Mouse (Mus musculus): ENCODE results near the gene Gm5485. TPM values are rescaled to one million over a fixed set of nuclear protein-coding genes. Genes with fewer than 3 reads are reported as not detected.

The Gm5485 gene
- polyA plus RNA-seq (2014; fragmentation: Nextera tagmentation; extraction: Ambion mirVana): not detected in 2 replicates

- ATAC-seq (replicated peaks; ENCODE audit: insufficient number of reproducible peaks, low FRiP score, low TSS enrichment): no peak
- WGBS (ENCODE audit: insufficient replicate concordance): 82% methylated on average over 1 of the region's 1 CpGs
- Histone ChIP-seq H3K36me3 (ENCODE audit: control insufficient read depth, insufficient read depth, low read length) (no peaks in the 10 kb centered on the region), H3K9me3 (replicated peaks; ENCODE audit: control insufficient read depth, low read length) (no peaks in the 10 kb centered on the region), H3K27me3 (ENCODE audit: control insufficient read depth, insufficient read depth, low read length) (no peaks in the 10 kb centered on the region), H3K4me1 (ENCODE audit: control insufficient read depth, insufficient read depth, low read length) (no peaks in the 10 kb centered on the region), H3K9ac (ENCODE audit: low read depth, low read length) (no peak within 1 kb of the TSS), H3K4me2 (no peak within 1 kb of the TSS), H3K4me3 (ENCODE audit: low read depth, low read length) (no peak within 1 kb of the TSS), H3K27ac (ENCODE audit: low read depth, low read length) (no peak within 1 kb of the TSS)
These were observed at the start of gene Gm5485 for GRCm38 (mm10) chr16:48412246-48412645. Gene Gm5485, minus strand, starts transcription at chr16:48412416.

GRCm38 (mm10) chr16:48453264-48453663 is 41.0 kb upstream of the Gm5485 start:
- Histone ChIP-seq H3K4me3 (ENCODE audit: low read depth, low read length) (no peak overlapping the region), H3K4me1 (ENCODE audit: control insufficient read depth, insufficient read depth, low read length) (no peaks in the 10 kb centered on the region), H3K9ac (ENCODE audit: low read depth, low read length) (no peak overlapping the region), H3K27me3 (ENCODE audit: control insufficient read depth, insufficient read depth, low read length) (no peaks in the 10 kb centered on the region), H3K27ac (ENCODE audit: low read depth, low read length) (no peak overlapping the region), H3K36me3 (ENCODE audit: control insufficient read depth, insufficient read depth, low read length) (no peaks in the 10 kb centered on the region), H3K9me3 (replicated peaks; ENCODE audit: control insufficient read depth, low read length) (no peaks in the 10 kb centered on the region), H3K4me2 (no peak overlapping the region)
- WGBS (ENCODE audit: insufficient replicate concordance): 56% methylated on average over 3 of the region's 3 CpGs
- ATAC-seq (replicated peaks; ENCODE audit: insufficient number of reproducible peaks, low FRiP score, low TSS enrichment): no peak

GRCm38 (mm10) chr16:48446161-48446925 is 34.1 kb upstream of the Gm5485 start:
- Histone ChIP-seq H3K9ac (ENCODE audit: low read depth, low read length) (no peak overlapping the region), H3K4me3 (ENCODE audit: low read depth, low read length) (no peak overlapping the region), H3K9me3 (replicated peaks; ENCODE audit: control insufficient read depth, low read length) (no peaks in the 10 kb centered on the region), H3K27me3 (ENCODE audit: control insufficient read depth, insufficient read depth, low read length) (no peaks in the 10 kb centered on the region), H3K27ac (ENCODE audit: low read depth, low read length) (no peak overlapping the region), H3K36me3 (ENCODE audit: control insufficient read depth, insufficient read depth, low read length) (no peaks in the 10 kb centered on the region), H3K4me2 (no peak overlapping the region), H3K4me1 (ENCODE audit: control insufficient read depth, insufficient read depth, low read length) (no peaks in the 10 kb centered on the region)
- WGBS (ENCODE audit: insufficient replicate concordance): 64% methylated on average over 8 of the region's 8 CpGs
- ATAC-seq (replicated peaks; ENCODE audit: insufficient number of reproducible peaks, low FRiP score, low TSS enrichment): no peak

DNA sequence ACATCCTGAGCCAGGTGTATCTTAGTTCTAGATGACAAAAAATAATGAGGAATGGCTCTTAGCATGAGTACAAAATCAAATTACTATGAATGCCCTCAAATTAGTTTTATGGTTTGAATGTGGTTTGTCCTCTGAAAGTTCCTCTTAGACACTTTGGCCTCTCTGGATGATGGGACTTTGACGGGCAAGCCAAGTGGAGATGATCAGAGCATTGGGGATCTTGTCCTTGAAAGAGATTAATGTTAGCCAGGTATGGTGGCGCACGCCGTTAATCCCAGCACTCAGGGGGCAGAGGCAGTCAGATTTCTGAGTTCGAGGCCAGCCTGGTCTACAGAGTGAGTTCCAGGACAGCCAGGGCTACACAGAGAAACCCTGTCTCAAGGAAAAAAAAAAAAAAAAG is 32.4 kb upstream of the Gm5485 start:
- no peaks in the 10 kb centered on the region for H3K4me1 ChIP-seq (ENCODE audit: control insufficient read depth, insufficient read depth, low read length)
- no peak overlapping the region for H3K4me2 ChIP-seq
- no peaks in the 10 kb centered on the region for H3K27me3 ChIP-seq (ENCODE audit: control insufficient read depth, insufficient read depth, low read length)
- no peak overlapping the region for H3K4me3 ChIP-seq (ENCODE audit: low read depth, low read length)
- no peak for ATAC-seq (replicated peaks; ENCODE audit: insufficient number of reproducible peaks, low FRiP score, low TSS enrichment)
- H3K27ac ChIP-seq (ENCODE audit: low read depth, low read length): no peak overlapping the region
- H3K36me3 ChIP-seq (ENCODE audit: control insufficient read depth, insufficient read depth, low read length): no peaks in the 10 kb centered on the region
- H3K9me3 ChIP-seq (replicated peaks; ENCODE audit: control insufficient read depth, low read length): no peaks in the 10 kb centered on the region
- 87% methylated on average over 5 of the region's 5 CpGs for WGBS (ENCODE audit: insufficient replicate concordance)
- no peak overlapping the region for H3K9ac ChIP-seq (ENCODE audit: low read depth, low read length)

DNA sequence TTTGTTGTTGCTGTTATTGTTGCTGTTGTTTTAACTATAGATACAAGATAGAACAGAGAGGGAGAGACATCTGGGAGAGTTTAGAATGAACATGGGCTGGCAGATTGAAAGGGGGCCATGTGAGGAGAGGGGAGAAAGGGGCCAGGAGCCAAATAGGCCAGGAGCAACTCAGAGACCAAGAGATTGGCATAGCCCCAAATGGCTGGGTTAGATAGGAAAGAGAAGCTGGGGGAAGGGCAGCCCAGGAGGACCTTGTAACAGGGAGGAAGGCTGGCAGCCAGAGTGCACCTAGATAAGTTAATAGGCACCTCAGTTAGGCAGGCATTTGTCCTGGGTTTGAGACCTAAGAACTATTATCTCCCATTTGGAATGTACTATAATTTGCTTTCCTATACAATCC is 25.3 kb upstream of the Gm5485 start:
- Histone ChIP-seq H3K9me3 (replicated peaks; ENCODE audit: control insufficient read depth, low read length) (no peaks in the 10 kb centered on the region), H3K4me2 (no peak overlapping the region), H3K36me3 (ENCODE audit: control insufficient read depth, insufficient read depth, low read length) (no peaks in the 10 kb centered on the region), H3K27ac (ENCODE audit: low read depth, low read length) (no peak overlapping the region), H3K27me3 (ENCODE audit: control insufficient read depth, insufficient read depth, low read length) (no peaks in the 10 kb centered on the region), H3K4me1 (ENCODE audit: control insufficient read depth, insufficient read depth, low read length) (no peaks in the 10 kb centered on the region), H3K9ac (ENCODE audit: low read depth, low read length) (no peak overlapping the region), H3K4me3 (ENCODE audit: low read depth, low read length) (no peak overlapping the region)
- ATAC-seq (replicated peaks; ENCODE audit: insufficient number of reproducible peaks, low FRiP score, low TSS enrichment): no peak

DNA sequence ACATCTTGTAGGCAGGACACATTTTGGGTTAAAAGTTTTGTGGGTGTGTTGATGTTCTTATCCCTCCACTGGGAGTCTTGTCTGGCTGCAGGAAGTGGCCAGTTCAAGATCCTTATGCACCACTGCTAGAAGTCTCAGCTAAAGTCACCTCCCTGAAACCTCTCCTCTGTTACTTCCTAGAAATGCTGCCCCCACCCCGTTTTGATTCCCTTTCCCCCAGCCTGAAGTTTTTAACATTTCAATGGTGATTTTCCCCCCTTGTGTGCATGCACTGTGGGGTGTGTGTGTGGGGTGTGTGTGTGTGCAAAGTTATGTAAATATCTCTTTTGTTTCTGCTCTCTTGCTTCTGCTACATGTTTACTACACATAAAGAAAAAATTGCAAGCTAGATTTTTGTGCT is 23.2 kb upstream of the Gm5485 start:
- no peak overlapping the region for H3K9ac ChIP-seq (ENCODE audit: low read depth, low read length)
- H3K4me1 ChIP-seq (ENCODE audit: control insufficient read depth, insufficient read depth, low read length): no peaks in the 10 kb centered on the region
- 19% methylated on average over 1 of the region's 1 CpGs for WGBS (ENCODE audit: insufficient replicate concordance)
- no peak overlapping the region for H3K4me2 ChIP-seq
- no peak overlapping the region for H3K4me3 ChIP-seq (ENCODE audit: low read depth, low read length)
- H3K27ac ChIP-seq (ENCODE audit: low read depth, low read length): no peak overlapping the region
- no peak for ATAC-seq (replicated peaks; ENCODE audit: insufficient number of reproducible peaks, low FRiP score, low TSS enrichment)
- no peaks in the 10 kb centered on the region for H3K27me3 ChIP-seq (ENCODE audit: control insufficient read depth, insufficient read depth, low read length)
- H3K36me3 ChIP-seq (ENCODE audit: control insufficient read depth, insufficient read depth, low read length): no peaks in the 10 kb centered on the region
- no peaks in the 10 kb centered on the region for H3K9me3 ChIP-seq (replicated peaks; ENCODE audit: control insufficient read depth, low read length)

DNA sequence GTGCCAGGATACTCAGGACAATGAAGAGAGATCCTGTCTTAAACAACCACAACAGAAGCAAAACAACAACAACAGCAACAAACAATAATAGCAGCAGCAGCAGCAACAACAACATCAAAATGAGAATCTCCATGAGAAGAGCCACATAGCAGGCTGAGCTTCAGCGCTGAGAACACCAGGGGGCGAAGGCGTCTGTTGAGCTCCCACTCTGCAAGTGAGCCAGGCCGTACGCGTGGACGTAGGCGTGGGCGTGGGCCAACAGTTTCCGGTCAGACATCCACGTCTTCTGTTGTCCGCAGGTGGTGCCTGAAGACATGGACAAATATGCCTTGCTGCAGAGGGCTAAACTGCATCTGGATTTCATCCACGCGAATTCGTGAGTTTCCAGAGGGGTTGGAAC is 18.8 kb upstream of the Gm5485 start, which contains the start of gene Morc1:
Morc1 (plus strand) TSS at position 211 of the 400 bp plus-strand sequence.
- no peak within 1 kb of the TSS for H3K27ac ChIP-seq (ENCODE audit: low read depth, low read length)
- no peak within 1 kb of the TSS for H3K4me3 ChIP-seq (ENCODE audit: low read depth, low read length)
- no peak within 1 kb of the TSS for H3K4me2 ChIP-seq
- ATAC-seq (replicated peaks; ENCODE audit: insufficient number of reproducible peaks, low FRiP score, low TSS enrichment): no peak
- WGBS (ENCODE audit: insufficient replicate concordance): 90% methylated on average over 15 of the region's 15 CpGs
- no peaks in the 10 kb centered on the region for H3K27me3 ChIP-seq (ENCODE audit: control insufficient read depth, insufficient read depth, low read length)
- H3K9me3 ChIP-seq (replicated peaks; ENCODE audit: control insufficient read depth, low read length): no peaks in the 10 kb centered on the region
- no peaks in the 10 kb centered on the region for H3K36me3 ChIP-seq (ENCODE audit: control insufficient read depth, insufficient read depth, low read length)
- H3K9ac ChIP-seq (ENCODE audit: low read depth, low read length): no peak within 1 kb of the TSS
- H3K4me1 ChIP-seq (ENCODE audit: control insufficient read depth, insufficient read depth, low read length): no peaks in the 10 kb centered on the region

GRCm38 (mm10) chr16:48429427-48429826 is 17.2 kb upstream of the Gm5485 start:
- Histone ChIP-seq H3K36me3 (ENCODE audit: control insufficient read depth, insufficient read depth, low read length) (no peaks in the 10 kb centered on the region), H3K4me2 (no peak overlapping the region), H3K9me3 (replicated peaks; ENCODE audit: control insufficient read depth, low read length) (no peaks in the 10 kb centered on the region), H3K9ac (ENCODE audit: low read depth, low read length) (no peak overlapping the region), H3K27me3 (ENCODE audit: control insufficient read depth, insufficient read depth, low read length) (no peaks in the 10 kb centered on the region), H3K4me1 (ENCODE audit: control insufficient read depth, insufficient read depth, low read length) (no peaks in the 10 kb centered on the region), H3K4me3 (ENCODE audit: low read depth, low read length) (no peak overlapping the region), H3K27ac (ENCODE audit: low read depth, low read length) (no peak overlapping the region)
- WGBS (ENCODE audit: insufficient replicate concordance): 64% methylated on average over 1 of the region's 1 CpGs
- no peak for ATAC-seq (replicated peaks; ENCODE audit: insufficient number of reproducible peaks, low FRiP score, low TSS enrichment)

- Histone ChIP-seq H3K4me3 (ENCODE audit: low read depth, low read length) (no peak overlapping the region), H3K4me2 (no peak overlapping the region), H3K27me3 (ENCODE audit: control insufficient read depth, insufficient read depth, low read length) (no peaks in the 10 kb centered on the region), H3K9ac (ENCODE audit: low read depth, low read length) (no peak overlapping the region), H3K36me3 (ENCODE audit: control insufficient read depth, insufficient read depth, low read length) (no peaks in the 10 kb centered on the region), H3K4me1 (ENCODE audit: control insufficient read depth, insufficient read depth, low read length) (no peaks in the 10 kb centered on the region), H3K27ac (ENCODE audit: low read depth, low read length) (no peak overlapping the region), H3K9me3 (replicated peaks; ENCODE audit: control insufficient read depth, low read length) (no peaks in the 10 kb centered on the region)
- ATAC-seq (replicated peaks; ENCODE audit: insufficient number of reproducible peaks, low FRiP score, low TSS enrichment): no peak
- 85% methylated on average over 4 of the region's 4 CpGs for WGBS (ENCODE audit: insufficient replicate concordance)
These were observed 11.9 kb upstream of the Gm5485 start for GRCm38 (mm10) chr16:48424069-48424468.

All from heart, embryonic 11.5 days (tissue).